21 mouse cellular contexts compared by ENCODE assay signal in genomic region chr13:58232070-58232469, GRCm38 (mm10).
"Had no signal": no experiment of that assay in that cellular context is flagged by ENCODE, and none has a peak within 500 bp of the region (broad histone marks: within the 10 kb centered on the region; RNA-seq: fewer than 3 reads in every experiment).

No protein-coding gene starts in this region.

- H3K27ac ChIP-seq: left cerebral cortex, adult 2 months; limb, embryonic 10.5 days; limb, embryonic 12.5 days; limb, embryonic 13.5 days; limb, embryonic 15.5 days; liver, embryonic 13.5 days; liver, embryonic 14.5 days; liver, embryonic 15.5 days; lung, embryonic 15.5 days; macrophage; midbrain, embryonic 10.5 days; midbrain, embryonic 12.5 days; midbrain, embryonic 13.5 days; midbrain, embryonic 15.5 days; neural tube, embryonic 12.5 days had no signal

- ATAC-seq: midbrain, embryonic 13.5 days; midbrain, embryonic 15.5 days; midbrain, embryonic 16.5 days had no signal

- H3K4me2 ChIP-seq: limb, embryonic 12.5 days; limb, embryonic 13.5 days; limb, embryonic 15.5 days; liver, embryonic 11.5 days; liver, embryonic 13.5 days; liver, embryonic 15.5 days; lung, embryonic 14.5 days; lung, embryonic 15.5 days; midbrain, embryonic 11.5 days; midbrain, embryonic 12.5 days; midbrain, embryonic 13.5 days; midbrain, embryonic 15.5 days; neural tube, embryonic 12.5 days had no signal

- DNase-seq: liver, embryonic 13.5 days had no signal

- H3K27me3 ChIP-seq: limb, embryonic 12.5 days; limb, embryonic 13.5 days; limb, embryonic 15.5 days; liver, embryonic 13.5 days; liver, embryonic 15.5 days; lung, embryonic 15.5 days; midbrain, embryonic 12.5 days; midbrain, embryonic 13.5 days; midbrain, embryonic 15.5 days; neural tube, embryonic 12.5 days had no signal

- H3K9me3 ChIP-seq: limb, embryonic 10.5 days; limb, embryonic 13.5 days; limb, embryonic 15.5 days; liver, embryonic 15.5 days; lung, embryonic 15.5 days; midbrain, embryonic 12.5 days; midbrain, embryonic 15.5 days; neural tube, embryonic 12.5 days had no signal

- H3K4me1 ChIP-seq: limb, embryonic 10.5 days; limb, embryonic 12.5 days; limb, embryonic 13.5 days; limb, embryonic 15.5 days; liver, embryonic 15.5 days; lung, embryonic 15.5 days; midbrain, embryonic 10.5 days; midbrain, embryonic 12.5 days; midbrain, embryonic 13.5 days; midbrain, embryonic 15.5 days; neural tube, embryonic 12.5 days had no signal

- H3K36me3 ChIP-seq: limb, embryonic 15.5 days; liver, embryonic 13.5 days; liver, embryonic 15.5 days; lung, embryonic 15.5 days; midbrain, embryonic 15.5 days had no signal

- H3K9ac ChIP-seq: limb, embryonic 12.5 days; limb, embryonic 13.5 days; limb, embryonic 15.5 days; liver, embryonic 13.5 days; liver, embryonic 14.5 days; liver, embryonic 15.5 days; lung, embryonic 14.5 days; lung, embryonic 15.5 days; midbrain, embryonic 12.5 days; midbrain, embryonic 13.5 days; midbrain, embryonic 15.5 days; neural tube, embryonic 12.5 days had no signal

- H3K4me3 ChIP-seq: left cerebral cortex, adult 2 months; limb, embryonic 10.5 days; limb, embryonic 12.5 days; limb, embryonic 13.5 days; limb, embryonic 15.5 days; liver, embryonic 13.5 days; liver, embryonic 15.5 days; lung, embryonic 15.5 days; megakaryocyte, embryonic 14.5 days; midbrain, embryonic 10.5 days; midbrain, embryonic 12.5 days; midbrain, embryonic 13.5 days; midbrain, embryonic 15.5 days; myocyte; neural tube, embryonic 12.5 days had no signal
